Mouse (Mus musculus): ENCODE measurements around the gene Cenpv.
A peak's percentile ranks its signal among the peaks of the same experiment; 100 is the strongest.

Cenpv gene

DNA sequence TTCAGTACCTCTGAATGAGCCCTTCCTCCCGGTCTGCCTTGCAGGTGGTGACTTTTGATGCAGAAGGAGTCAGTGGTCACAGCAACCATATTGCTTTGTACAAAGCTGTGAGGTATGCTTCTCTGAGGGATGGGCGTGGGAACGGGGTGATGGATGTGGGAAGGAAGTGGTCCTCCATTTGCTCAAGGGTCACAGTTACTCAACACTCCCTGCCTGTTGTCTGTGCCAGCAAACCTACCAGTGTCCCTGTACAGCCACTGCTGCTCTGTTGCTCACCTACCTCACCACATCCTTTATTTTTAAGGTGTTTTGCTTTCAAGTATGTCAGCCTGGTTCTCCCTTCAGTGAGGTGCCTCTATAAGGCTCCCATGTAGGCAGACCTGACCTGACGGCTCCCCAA is 31.4 kb downstream of the Cenpv start:
- no peak for DNase-seq (ENCODE audit: low spot score)

DNA sequence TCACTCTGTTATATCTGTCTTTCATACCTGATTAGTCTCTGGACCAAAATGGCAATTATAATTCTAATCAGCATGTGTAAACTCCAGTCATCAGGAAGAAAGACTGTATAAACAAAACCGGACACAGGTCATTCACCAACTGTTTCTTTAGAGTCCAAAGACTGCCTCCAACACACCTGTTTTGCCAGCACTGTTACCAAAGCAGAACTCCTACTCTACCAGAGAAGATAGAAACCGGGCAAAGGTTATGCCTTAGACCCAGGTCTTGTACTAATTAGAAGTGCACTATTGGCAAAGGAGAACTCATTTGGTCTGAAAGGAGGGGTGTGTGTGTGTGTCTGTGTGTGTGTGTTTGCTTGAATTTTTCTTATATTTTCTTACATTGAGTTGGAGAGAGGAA is 38.5 kb downstream of the Cenpv start:
- DNase-seq (ENCODE audit: low spot score) = no peak

DNA sequence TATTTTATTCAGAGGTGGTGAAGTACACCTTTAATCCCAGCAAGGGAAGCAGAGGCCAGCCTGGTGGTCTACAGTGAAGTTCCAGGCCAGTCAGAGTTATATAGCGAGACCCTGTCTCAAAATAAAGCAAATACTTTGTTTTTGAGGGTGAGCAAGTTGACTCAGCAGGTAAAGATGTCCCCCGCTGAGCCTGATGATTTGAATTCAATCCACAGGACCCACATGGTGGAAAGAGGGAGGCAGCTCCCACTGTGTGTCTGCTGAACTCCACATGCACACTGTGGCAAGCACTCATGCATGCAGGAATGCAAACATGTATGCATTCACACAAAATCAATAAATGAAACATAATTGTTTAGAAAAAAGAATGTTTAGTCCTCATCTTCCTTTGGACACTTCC is 40.3 kb downstream of the Cenpv start:
- DNase-seq (ENCODE audit: low spot score) = no peak

DNA sequence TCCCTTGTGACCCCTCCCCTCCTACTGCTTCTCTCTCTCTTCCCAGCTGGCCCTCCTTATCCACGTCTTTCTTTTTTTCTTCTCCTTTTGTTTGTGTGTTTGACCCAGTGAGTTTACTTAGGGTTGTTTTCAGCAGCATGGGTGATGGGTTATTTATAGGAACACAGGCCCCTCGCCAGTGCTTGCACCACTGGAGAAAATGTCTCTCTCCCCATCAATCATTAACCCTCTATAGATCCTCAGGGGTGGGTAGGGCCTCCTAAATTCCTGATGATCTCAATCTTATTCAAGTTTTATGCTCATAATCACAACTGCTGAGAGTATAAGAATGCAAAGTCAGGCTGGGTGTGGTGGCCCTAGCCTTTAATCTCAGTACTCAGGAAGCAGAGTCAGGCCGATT is 41.9 kb downstream of the Cenpv start:
- no peak for DNase-seq (ENCODE audit: low spot score)

DNA sequence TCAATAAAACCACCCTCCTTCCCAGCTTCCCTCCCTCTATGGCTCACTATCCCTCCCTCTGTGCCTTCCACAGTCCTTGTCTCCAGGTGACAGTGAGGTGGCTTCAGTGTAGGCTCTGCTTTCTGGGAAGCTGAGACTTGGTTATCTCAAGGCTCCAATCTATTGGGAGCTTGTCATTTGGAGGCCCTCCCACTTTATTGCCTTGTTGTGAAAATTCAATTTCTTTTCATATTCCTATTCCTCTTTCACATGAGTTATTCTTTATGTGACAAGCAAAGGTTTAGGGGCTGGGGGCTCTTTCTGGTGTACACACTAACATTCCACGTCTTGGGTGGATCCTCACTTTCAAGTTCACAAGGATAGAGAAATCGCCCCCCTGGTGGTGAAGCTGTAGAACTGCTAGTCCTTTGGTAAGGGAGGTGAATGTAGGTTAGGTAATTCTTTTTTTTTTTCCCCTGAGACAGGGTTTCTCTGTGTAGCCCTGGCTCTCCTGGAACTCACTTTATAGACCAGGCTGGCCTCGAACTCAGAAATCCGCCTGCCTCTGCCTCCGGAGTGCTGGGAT is 42.8 kb downstream of the Cenpv start:
- DNase-seq (ENCODE audit: low spot score) = no peak

DNA sequence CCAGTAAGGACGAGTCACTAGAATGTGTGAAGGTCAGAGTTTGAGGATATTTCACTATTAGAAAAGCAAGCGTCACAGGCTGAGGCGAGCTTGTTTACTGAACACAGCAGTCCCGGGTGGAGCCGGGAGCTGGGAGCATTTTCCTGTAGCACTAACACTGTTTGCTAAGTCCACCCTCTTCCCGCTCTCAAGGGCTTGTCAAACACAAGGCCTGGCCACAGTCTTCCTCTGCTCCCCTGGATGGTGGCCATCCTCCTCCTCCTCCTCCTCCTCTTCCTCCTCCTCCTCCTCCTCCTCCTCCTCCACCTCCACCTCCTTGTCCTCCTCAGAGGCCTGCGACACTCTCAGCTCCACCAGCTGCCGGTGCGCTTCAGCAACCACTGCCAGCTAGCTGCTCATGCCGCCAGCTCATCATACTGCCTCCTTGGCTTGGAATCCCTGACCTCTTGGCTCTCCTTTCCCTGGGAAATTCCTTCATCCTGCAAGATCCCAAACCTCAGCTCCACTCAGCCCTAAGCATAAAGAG is 43.7 kb downstream of the Cenpv start:
- no peak for DNase-seq (ENCODE audit: low spot score)

DNA sequence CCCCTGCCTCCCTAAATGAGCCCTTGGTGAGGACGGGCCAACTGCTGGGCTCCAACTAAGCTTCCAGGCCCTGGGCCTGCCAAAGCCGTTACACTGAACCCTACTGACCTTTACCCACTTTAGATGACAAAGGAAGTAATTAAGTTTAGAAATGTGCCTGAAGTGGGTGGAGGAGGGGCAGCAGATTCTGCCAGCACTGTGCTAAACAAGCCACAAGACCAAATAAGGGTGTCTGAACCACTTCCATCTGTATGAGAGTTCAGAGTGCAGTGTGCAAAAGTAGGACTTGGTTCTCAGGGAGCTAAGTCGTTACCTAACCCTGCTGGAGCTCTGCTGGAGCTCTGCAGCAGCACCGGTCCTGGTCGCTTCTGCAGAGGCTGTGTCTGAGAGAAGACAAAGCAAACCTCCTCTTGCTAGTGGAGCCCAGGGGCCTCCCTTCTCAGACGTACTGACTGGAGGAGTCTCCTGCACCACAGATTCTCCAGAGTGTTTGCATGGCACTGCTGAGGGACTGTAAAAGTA is 44.2 kb downstream of the Cenpv start:
- peak; percentile 28 for DNase-seq (ENCODE audit: low spot score)

DNA sequence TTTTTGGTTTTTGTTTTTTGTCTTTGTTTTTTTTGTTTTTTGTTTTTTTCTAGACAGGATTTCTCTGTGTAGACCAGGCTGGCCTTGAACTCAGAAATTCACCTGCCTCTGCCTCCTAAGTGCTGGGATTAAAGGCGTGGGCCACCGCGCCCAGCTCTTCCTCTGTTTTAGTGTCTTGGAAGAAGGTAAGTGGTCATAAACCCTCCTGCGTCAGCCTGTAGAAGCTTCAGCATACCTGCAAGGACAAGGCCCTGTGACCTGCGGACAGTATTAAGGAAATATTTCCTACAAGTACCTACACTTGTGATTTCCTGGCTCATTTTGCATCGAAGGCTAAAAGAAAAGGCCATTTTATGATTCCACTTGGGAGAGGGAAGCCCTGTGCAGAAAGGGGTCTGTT is 45.4 kb downstream of the Cenpv start:
- no peak for DNase-seq (ENCODE audit: low spot score)

DNA sequence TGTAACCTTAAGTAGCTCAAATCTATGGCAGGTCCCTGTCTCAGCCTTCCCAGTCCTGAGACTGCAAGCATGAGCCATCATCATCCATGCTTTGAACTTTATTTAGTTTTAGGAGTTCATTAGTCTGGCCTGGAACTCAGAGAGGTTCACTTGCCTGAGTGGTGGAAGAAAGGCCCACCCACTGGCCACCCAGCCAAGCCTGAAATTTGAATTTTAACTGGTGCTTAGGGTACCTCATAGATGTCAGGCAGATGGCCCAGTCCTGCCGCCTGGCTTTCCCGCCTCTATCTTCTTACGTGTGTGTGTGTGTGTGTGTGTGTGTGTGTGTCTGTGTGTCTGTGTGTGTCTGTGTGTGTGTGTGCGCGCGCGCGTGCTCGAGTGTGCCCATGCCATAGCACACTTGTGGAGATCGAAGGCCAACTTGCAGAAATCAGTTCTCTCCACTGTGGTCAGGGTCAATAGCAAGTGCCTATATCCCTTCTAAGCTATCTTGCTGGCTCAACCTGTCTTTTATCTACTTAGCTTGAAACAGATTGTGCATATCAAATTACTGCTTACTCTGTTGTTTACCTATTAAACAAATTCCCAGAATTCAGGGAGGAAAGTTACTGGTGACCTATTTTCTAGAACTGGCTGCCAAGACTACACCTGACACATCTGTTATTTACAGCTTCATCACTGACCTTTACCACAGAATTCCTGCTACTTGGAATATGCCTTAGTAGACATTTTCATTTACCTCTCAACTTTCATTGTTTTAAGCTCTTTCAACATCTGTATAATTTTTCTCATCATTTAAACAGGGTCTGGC is 51.3 kb downstream of the Cenpv start:
- DNase-seq (ENCODE audit: low spot score) = no peak

DNA sequence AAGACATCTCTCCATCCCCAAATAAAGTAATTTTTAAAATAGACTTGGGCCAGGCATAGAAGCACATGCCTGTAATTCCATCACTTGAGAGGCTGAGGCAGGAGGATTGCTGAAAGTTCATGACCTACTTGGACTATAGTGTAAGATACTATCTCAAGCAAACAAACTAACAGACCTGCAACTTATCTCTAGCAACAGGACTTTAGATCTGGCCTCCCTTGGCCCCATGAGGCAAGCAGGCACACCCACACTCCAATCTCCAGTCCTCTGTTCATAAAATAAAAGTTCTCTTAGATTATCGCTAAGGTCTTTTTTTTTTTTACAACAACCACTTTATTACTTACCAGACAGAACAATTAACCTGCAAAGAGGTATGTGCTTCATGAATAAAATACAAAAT is 52.1 kb downstream of the Cenpv start:
- no peak for DNase-seq (ENCODE audit: low spot score)

DNA sequence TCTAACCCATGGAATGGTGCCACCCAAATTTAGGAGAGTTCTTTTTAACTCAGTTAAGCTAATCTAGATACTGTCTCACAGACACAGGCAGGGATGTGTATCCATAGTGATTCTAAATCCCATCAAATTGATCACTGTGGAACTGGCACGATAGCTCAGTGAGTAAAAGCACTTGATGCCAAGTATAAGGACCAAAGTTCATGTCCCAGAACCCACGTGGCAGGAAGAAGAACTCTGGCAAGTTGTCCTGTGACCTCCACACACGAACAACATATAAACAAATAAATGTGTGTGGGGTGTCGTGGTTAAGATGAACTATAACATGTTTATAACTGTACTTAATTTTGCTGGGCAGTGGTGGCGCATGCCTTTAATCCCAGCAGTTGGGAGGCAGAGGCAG is 59.5 kb downstream of the Cenpv start:
- no peak for DNase-seq (ENCODE audit: low spot score)

DNA sequence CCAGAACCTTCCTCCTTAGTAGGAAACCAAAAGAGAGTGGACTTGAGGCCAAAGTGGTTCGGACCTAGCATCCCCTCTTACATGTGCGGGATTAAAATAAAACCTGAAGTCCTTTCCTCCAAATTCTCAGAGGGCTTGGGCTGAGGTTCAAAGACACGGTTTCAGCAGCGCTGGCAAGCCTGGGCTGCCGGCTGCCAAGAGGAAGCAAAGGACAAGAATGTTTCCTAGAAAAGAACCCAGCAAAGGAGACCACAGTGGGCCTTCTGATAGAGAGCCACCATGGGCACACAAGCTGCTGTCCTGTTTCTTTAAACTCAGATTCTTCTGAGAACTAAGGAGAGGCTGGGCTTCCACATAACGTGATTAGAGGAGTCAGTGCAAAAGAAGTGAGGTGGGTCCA is 60.1 kb downstream of the Cenpv start:
- no peak for DNase-seq (ENCODE audit: low spot score)

DNA sequence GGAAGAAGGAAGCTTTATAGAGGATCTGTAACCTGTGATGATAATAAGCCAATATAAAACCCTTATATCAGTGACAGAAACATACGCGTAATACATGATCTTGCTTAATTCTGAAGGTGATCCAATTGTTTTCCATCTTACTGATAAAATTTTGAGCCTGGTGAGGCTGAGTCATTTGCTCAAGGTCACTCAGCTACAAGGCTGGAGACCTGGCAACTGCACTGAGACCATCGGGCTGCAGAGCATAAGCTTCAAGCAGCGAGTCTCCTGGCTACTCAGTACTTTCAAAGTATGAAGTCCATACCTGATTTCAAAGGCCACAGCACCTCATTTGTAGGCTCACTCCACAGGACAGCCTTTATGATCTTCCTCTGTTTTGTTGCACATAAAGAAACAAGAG is 62.9 kb downstream of the Cenpv start:
- no peak for DNase-seq (ENCODE audit: low spot score)
